Mouse (Mus musculus) CD8-positive naive resting alpha-beta T cell, adult 2 months (primary cell): Measurements from ENCODE around the gene Acap2.

Experiments used
- DNase-seq, 2 experiments: peaks; one replicate each; pipeline ENCODE4 v3.0.0; 2022; ENCODE audit warnings: low read depth in 2 of 2, low spot score in 2 of 2

The Acap2 gene

DNA sequence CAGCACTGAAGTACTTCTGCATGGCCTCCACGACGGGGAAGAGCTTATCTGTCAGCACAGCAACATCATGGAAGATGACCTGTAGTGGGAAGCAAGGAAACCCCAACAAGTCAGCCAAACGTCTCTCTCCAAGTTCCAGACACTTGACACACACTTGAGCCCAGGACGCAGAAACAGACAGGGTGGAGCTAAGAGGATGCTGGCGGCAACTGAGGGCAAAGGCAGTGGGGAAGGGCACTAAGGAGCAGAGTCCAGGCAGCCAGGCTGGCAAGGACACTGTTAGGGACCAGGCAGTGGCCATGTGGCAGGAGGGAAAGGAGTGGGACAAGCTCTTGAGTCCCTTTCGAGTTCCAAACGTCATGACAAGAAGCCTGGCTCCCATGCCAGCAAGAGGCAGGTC is 150.3 kb downstream of the Acap2 start:
- no peak for DNase-seq

DNA sequence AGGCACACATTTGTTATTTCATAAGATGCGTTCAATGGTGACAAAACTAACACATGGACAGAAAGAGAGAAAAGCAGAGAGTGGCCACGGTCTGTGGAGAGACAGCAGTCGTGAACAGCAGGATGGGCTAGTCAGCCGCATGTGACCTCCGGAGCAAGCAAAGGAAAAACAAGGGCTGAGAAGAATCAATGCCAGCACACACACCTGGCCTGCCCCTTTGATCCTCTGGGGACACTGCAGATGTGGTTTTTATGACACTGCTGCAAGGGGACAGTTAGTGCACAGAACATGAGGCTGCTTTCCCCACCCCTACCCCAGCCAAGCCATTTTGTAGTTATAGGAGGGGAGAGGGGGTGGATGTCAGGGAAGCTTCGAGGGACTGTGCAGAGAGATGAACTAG is 152.9 kb downstream of the Acap2 start:
- DNase-seq = no peak

- DNase-seq = no peak
These were observed 153.7 kb downstream of the Acap2 start for GRCm38 (mm10) chr16:31047186-31047898.

DNA sequence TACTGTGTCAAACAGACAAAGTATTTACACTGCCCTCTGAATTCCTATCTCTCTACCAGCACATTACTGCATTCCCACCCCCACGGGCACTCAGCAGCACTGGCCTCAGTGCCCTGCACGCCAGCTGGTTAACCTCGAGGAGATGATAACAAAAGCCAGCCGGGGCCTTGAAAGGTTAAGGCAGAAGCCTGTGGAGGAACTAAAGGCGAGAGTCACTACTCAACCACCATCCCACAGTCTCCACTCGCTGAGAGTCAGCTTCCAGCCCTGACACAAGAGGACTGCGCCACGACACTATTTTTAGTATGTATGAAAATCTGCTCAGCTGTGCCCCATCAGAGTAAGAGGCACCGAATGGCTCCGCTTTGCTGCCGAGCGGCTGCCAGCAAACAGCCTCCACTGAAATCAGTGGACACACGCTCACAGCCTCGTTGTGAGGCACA is 154.8 kb downstream of the Acap2 start:
- DNase-seq = no peak

DNA sequence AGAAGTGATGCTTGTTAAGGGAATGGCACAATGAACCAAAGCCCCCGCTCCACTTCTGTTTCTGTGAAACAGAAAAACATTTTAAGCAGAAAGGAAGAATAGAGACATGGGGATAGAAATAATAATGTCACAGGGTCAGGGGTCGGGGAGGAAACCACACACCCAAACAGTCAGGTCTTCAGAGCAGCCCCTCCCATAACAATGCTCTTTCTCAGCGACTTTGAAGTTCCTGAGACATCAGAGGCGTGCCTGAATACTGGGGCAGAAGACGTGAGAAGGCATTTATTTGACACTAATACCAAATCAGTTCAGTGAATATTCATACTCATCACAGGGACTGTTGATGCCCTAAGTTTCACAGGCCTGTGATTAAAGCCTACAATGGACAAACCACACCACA is 155.8 kb downstream of the Acap2 start:
- no peak for DNase-seq

- DNase-seq = no peak
These were observed 157.9 kb downstream of the Acap2 start for GRCm38 (mm10) chr16:31043136-31043535.
